Mouse (Mus musculus) left cerebral cortex, postnatal 10 days (tissue): ENCODE data around the gene Stard10. TPM values are rescaled to one million over a fixed set of nuclear protein-coding genes. Genes with fewer than 3 reads are reported as not detected.

Experiments used
- DNase-seq, 2 experiments: peaks; one replicate each; pipeline ENCODE4 v3.0.0; 2021 to 2022; ENCODE audit warnings: low spot score in 2 of 2, mixed read lengths in 1 of 2; ENCODE audit errors: extremely low spot score in 1 of 2
- intact Hi-C: fragments of 180-260 bp; cut with DNase I; formaldehyde crosslinking; loops from one replicate; pipeline ENCODE4 v1.15.1; 2025
- total RNA-seq, 2 experiments: library from RNA; stranded (reverse); gene quantifications; 2 replicates each; pipeline ENCODE4 v1.2.3; 2021

Stard10 gene
- total RNA-seq, 2 experiments from 2014 or later: 16.2 to 18.7 TPM

DNA sequence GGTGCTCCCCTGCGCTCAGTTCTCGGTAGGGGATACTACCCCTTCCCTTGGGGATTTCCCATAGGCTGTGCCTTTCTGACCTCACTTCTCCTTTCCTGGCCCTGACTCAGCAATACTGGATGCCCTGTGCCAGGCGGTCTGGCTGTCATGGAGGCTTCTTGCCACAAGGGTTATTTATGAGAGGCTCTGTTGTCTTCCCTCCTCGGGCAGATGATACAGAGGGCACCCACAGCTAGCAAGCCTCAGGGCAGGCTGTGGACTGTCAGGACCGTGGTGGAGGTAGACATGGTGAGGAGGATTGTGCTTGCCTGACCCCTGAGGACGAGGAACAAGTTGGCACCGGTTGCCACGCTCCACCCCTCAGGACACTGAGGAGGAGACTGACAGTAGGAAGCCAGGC is 65.5 kb downstream of the Stard10 start:
- peak; percentile 16 to 55 for DNase-seq
- intact Hi-C loops: no loop called here

DNA sequence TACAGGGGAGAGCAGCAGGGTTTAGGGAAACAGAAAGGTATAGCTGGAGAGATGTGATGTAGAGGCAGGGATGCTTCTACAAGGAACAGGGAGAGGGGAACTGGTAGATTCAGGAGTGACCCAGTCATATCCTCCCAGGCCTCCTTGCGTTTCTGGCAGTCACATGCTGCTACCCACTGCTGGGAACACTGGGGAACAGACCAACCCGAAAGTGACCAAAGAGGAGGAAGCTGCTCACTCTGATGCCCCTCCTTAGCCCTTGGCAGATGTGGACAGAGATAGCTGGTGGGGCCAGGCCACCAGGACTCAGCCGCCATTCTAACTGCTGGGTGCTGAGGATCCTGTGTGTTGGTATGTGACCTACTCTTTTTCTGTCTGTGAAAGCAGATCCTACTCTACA is 66.9 kb downstream of the Stard10 start:
- intact Hi-C loops: no loop called here

GRCm38 (mm10) chr7:101384931-101385330 is 68.0 kb downstream of the Stard10 start:
- DNase-seq: no peak
- intact Hi-C loops: no loop called here

More for the DNA sequence above, 66.9 kb downstream of the Stard10 start:
- DNase-seq: no peak

DNA sequence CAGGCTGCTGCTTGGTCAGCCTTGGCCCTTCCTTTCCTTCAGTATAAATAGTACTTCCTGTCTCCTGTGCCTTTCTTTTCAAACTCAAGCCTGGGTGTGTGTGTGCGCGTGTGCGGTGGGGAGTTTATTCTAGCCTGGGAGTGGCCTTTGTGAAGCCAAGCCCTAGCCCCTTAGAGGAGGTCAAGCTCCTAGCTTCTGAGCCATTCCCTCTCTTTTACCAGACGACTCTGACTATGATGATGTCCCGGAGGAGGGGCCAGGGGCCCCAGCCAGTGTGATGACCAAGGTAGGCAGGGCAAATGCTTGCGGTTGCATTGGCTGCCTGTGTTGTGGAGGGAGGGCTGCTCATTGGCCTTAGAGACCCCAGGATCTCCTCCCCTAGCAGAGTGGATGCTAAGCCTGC is 68.4 kb downstream of the Stard10 start:
- intact Hi-C loops: no loop called here
- peak in 1 of 2 experiments; percentile 61 for DNase-seq

GRCm38 (mm10) chr7:101385866-101386452 is 69.1 kb downstream of the Stard10 start:
- intact Hi-C loops: no loop called here
- peak in 1 of 2 experiments; percentile 67 for DNase-seq

DNA sequence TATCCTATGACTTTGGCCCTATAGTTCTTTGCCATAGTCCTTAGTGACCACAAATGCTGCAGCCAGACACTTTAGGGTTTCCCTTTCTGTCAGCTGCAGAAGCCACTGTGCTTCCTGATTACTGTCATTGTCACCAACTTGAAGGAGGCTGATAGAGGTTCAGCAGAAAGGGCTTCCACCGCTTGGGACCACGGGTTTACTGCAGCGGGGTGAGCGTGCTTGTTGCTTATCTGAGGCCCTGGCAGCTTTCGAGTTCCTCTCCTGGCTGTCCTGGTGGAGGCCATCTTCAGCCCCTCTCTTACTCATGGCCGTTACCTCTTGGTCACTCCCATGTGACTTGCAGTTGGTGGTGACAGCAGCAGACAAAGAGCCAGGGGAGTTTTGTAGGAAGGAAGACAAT is 72.4 kb downstream of the Stard10 start:
- intact Hi-C loops: no loop called here
- no peak for DNase-seq

DNA sequence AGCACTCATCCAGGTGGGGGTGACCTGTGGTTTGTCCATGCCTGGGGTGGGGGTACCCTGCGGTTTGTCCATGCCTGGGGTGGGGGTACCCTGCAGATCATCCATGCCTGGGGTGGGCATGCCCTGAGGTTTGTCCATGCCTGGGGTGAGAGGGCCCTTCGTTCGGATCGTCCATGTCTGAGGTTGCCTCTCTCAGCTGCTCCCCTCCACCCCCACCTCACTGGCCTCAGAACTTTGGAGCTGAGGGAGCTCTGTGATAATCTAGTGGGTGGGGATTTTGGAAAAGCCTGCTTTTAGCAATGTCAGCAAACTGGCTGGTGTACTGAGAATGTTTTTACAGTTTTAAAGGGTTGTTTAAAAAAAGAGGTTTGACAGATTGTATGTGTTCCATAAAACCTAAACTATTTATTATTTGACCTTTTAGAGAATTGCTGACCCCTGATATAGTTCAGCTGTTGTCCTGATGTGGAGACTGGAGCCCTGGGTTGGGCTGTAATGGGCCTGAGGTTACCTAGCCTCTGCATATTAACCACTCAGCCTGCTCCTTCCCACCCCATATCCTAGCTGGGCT is 75.1 kb downstream of the Stard10 start:
- no peak for DNase-seq
- intact Hi-C loops: no loop called here

GRCm38 (mm10) chr7:101393015-101393414 is 76.1 kb downstream of the Stard10 start:
- intact Hi-C loops: no loop called here
- DNase-seq: no peak

DNA sequence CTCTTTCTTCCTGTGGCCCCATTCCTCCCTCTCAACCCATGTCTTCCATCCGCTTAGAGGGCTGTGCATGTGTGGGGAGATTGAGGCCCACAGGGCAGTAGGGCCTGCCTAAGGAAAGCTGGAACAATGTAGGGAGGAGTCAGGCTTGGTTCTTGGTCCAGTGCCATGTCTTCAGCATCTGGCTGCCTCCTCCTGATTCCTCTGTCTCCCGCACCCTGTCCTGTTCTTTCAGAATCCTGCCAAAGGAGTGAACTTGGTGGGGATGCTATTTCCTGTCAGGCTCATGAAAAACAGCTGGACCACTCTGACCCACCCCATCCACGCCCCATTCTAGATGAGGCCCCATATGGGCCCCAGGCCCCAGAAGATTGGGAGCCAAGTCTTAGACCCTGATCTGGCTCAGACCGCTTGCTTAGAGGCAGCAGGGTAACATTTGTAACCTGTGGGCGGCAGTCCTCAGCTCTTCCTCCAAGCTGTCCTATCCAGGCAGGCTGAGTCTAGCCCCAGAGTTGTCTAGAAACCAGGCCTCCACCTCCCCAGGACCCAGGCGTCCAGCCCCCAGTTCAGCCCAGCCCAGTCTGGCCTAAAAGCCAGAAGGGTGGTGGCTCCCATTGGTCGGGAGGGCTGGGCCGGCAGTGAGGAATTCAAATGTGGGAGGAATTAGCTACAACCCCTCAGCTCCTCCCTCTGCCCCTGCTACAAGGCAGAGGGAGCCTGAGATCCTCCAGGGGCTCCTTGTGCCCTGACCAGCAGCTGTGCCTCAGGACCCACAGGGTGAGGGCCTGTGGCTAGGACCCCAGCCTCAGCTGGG is 77.0 kb downstream of the Stard10 start:
- intact Hi-C loops: no loop called here
- peak in 1 of 2 experiments; percentile 79 for DNase-seq

GRCm38 (mm10) chr7:101394569-101394968 is 77.7 kb downstream of the Stard10 start:
- intact Hi-C loops: no loop called here
- DNase-seq: no peak

DNA sequence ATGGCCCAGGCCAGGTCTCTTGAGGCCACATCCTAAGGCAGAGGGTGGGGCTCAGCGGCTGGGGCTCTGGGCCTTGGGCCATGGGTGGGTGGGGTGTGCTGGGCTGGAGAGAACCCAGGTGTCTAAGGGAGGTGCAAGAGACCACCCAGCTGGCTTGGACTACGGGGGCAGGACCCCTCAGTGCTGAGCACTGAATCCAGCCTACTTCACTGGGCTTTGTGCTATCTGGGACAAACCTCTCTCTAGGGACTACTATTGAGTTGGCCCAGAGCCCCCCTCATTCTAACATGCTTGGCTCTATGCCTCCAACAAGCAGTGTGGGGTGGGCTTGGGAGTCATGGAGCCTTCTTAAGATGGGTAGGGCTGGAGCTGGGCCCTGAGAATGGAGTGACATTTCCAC is 78.6 kb downstream of the Stard10 start:
- intact Hi-C loops: no loop called here
- DNase-seq: no peak

Other genes with a start within 250 kb of the Stard10 start
- 10 to 100 TPM; 62.2 to 66.4 TPM for gene Fchsd2, start 224.2 kb upstream of the Stard10 start, total RNA-seq
- 10 to 100 TPM; 52.1 to 52.4 TPM for gene Atg16l2, start 14.8 kb upstream of the Stard10 start, total RNA-seq
- gene Arap1, start 31.0 kb downstream of the Stard10 start, total RNA-seq: 10 to 100 TPM; 16.1 to 17.8 TPM
- 1 to 10 TPM; 1.1 to 1.8 TPM for gene Gm45837, start 93.8 kb downstream of the Stard10 start, total RNA-seq
- gene Pde2a, start 104.6 kb downstream of the Stard10 start, total RNA-seq: 100 to 1,000 TPM; 294 to 295 TPM